Mouse (Mus musculus) heart, postnatal 0 days (tissue): ENCODE results near the gene Drc3.

Experiments
- CTCF ChIP-seq: IDR thresholded peaks from 2 replicates; pipeline ENCODE4 v1.5.1; 2016; ENCODE audit warnings: antibody characterized with exemption, control low read depth, low read depth
- EP300 ChIP-seq: IDR thresholded peaks from 2 replicates; pipeline ENCODE4 v1.6.1; 2016; ENCODE audit warnings: antibody characterized with exemption, low read depth

- TF ChIP-seq CTCF (no peak), EP300 (no peak)
Observed at GRCm38 (mm10) chr11:60317376-60318102, 35.6 kb upstream of the Drc3 start.
